Mouse (Mus musculus) mouse embryonic stem cell (cell line): ENCODE results near the gene Selenow.

ENCODE experiments used
- in situ Hi-C, 2 experiments: fragments of 300-500 bp; cut with MboI; formaldehyde crosslinking; loops; 1 replicate in 1 of 2; 3 replicates in 1 of 2; pipeline ENCODE4 v1.14.3; 2019 to 2020; ENCODE audit warnings: low sequenced_read_pairs in 2 of 2, low pct_unique_long_range_greater_than_20kb in 1 of 2, mixed read lengths in 1 of 2; ENCODE audit not compliant: unreplicated experiment in 1 of 2

Gene Selenow

DNA sequence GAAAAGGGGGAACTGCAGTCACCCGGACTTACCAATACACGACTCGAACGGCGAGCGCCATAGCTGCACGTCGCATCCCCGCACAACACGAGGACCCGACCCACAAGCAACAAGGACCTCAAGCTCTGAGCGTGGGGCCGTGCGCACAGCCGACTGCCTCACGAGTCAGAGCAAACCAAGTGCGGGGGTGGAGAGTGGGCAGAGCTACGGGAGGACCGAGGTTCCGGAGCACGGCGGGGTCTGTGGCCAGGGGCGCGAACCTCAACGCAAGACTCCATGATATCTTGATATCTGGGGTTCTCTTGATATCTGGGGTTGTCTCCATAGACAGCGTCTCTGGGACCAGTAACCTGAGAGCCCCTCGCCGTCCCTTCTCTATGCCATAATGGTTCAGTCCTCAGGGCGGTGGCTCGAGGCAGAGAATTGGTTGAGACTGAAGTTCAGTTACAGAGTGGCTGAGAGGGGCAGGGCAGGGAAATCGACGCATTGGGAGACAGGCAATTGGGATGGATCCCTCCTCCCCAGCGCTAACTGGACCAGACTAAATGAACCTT, at the start of gene Selenow:
TSS of gene Selenow (minus strand) at position 183 of the 554 bp plus-strand sequence.
- in situ Hi-C loops: no loop called here

DNA sequence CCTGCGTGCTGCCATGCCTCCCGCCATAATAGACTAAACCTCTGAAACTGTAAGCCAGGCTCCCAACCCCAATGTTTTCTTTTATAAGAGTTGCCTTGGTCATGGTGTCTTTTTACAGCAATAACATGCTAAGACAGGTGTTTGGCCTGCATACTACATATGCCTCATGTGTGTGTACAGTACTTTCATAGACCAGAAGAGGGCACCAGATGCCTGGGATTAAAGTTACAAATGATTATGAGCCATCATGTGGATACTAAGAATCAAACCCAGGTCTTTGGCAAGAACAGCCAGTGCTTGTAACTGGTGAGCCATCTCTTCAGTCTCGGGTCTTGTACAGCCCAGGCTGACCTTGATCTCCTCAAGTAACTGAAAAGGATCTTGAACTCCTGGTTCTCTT, 47.5 kb upstream of the Selenow start:
- in situ Hi-C loops: no loop called here

DNA sequence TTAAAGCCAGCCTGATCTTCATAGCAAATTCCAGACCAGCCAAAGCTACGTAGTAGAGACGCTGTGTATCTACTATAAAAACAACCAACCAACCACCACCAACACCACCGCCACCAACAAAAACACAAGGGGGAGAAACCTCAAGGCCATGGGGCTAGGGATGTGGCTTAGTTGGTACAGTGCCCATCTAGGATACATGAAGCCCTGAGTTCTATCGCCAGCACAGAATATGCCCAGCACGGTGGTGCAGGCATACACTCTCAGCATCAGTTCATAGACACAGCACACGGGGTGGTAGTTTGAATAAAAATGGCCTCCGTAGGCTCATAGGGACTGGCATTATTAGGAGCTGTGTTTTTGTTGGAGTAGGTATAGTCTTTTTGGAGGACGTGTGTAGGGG, 46.1 kb upstream of the Selenow start:
- in situ Hi-C loops: no loop called here

DNA sequence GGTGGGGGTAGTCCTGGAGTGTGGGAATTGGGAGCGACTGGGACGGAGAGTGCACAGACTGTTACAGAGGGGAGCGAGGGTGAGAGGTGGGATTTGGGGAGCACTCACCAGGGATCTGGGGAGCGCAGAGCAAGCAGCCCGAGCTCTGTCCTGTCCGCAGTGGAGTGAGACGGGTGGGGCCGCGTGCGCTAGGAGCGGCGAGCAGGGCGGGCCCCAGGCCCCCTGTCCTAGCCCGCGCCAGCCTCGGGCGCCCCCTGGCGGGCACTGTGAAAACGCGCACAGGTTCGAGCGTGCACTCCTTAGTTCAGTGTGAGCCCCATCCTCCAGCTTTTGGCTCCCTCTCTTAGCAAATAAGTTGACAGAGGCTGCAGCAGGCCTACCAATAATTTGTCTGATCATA, 45.1 kb upstream of the Selenow start, which contains the start of gene Ehd2:
TSS of gene Ehd2 (minus strand) at position 256 of the 400 bp plus-strand sequence.
- in situ Hi-C loops: no loop called here

DNA sequence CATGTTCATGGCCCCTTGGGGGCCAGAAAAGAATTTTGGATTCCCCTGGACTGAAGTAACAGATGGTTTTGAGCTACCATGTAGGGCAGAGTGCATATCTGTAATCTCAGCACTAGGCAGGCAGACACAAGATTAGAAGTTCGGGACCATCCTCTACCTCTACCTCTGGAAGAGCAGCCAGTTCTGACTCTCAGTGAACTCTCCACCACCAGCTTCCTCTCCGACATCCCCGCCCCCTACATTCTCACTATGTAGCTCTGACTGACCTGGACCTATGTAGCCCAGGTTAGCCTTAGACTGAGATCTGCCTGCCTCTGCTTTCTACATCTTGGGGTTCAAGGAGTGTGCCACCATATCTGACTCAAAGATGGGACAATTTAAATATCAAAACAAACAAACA, 44.3 kb upstream of the Selenow start:
- in situ Hi-C loops: no loop called here

DNA sequence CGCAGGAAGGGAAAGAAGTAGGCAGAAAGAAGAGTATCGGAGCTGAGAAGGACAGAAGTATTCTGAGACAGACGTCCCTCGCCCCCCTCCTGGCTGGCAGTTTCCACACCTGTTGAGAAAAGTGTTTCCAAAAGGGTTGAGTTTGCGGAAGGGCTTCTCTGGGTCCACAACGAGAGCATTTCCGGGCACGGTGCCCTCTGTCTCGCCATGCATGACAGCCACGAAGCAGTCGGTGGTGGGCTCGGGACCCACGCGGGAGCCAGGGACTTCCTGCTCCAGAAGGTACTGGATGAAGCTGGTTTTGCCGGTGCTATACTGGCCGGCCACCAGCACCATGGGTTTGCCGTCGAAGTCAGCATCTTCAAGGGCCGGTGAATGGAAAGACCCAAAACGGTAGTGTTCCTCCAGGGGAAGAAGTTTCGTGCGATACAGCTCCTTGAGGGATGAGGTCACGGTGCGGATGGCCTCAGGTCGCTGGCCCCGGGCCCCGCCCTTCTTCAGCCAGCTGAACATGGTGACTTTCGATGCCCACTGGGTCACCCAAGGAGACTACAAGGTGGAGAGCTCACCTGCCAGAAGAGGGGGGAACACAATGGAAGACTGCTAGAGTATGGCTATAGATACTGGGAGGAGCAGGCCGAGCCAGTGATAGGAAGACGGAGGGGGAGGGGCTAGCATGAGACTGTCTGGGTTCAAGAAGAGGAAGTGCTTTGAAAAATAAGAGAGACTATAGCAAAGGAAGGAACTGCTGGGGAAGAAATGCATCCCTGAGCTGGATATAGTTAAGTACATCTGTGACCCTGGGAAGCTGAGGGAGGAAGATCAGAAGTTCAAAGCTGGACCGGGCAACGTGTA, 41.8 kb upstream of the Selenow start:
- in situ Hi-C loops: no loop called here

DNA sequence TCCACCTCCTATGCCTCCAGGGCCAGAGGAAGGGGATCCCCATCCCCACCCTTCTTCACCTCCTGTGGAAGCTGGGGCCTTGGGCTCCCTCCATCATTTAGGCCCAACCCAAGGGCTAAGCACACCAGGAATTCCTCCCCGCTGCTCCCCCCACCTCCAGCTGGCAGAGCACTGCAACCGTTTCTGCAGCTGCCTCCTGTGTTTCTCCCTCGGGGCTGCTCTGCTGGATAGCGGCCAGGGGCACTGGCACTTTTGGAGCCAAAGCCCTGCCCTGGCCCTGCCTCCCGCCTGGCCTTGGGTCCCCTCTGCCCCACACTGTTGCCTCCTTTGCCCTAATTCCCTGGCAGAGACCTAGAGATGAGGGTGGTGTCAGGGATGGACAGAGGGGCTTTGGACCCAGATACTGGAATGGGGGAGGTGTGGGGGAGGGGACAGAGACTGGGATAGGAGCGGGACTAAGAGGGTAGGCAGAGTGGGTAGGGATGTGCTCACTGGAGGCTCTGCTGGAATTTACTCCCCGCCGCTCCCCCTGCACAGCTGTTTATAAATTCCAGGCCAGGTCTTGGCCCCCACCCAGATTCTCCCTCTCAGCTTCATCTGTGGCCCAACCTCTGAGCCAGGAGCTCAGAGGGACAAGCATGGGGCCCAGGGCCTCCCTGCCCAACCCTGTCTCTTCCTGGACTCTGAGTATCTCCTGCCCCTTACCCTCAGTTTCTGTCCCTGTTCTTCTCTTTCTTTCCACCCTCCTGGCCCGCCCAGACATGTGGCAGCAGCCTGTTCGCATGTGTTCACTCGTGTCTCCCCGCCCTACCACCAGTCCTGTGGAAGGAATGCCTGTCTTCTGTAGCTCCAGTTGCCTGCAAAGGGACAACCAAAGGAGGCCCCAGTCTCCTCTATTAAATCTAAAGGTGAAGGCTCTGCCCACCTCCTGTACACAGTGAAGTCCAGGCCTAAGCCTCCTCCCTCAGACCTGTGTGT, 40.4 kb upstream of the Selenow start:
- in situ Hi-C loops: no loop called here

DNA sequence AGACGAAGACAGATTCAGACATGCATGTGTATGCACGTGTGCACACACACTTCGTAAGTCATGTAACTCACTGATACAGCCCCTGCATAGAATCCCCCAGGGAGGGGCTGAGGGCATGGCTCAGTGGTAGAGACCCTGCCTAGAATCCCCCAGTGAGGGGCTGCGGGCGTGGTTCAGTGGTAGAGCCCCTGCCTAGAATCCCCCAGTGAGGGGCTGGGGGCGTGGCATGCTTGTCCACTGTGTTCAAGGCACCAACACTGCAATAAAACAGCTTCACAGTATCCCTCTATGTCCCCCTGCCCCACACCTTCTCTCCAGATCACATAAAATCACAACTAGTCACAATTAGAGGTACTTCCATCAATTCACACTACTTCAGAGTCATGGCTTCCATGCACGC, 39.6 kb upstream of the Selenow start:
- in situ Hi-C loops: no loop called here

DNA sequence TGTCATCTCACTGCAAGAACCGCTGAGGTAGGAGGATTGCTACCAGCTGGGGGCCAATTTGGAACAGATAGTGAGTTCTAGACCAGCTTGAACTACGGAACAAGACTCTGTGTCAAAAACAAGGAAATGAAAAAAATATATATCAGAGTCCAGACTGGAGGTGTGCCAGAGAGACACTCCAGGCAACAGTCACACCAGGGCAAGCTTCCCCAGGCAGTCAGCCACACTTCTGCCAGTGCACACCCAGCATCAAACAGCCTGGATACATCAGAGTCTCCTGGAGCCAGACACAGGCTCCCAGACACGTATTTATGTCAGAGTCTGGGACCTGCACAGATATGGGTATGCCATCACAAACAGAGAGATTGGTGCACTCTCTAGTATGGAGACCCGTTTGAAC, 39.0 kb upstream of the Selenow start:
- in situ Hi-C loops: no loop called here

DNA sequence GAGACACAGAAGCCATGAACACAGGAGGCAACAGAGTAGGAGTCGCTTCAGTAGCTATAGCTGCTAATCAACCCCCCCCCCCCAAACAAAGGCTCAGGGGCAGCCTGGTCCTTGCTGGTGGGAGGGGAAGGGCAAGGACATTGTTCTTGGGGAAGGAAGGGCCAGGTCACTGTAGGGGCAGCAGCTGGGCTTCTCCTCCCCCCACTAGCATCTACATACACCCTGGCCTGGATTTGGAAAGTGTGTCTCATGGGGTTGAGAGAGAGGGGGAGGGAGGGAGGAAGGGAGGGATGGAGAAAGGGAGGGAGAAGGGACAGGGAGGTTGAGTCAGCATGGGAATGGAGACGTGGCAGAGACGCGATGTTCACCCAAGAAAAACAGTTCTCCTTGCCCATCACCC, 38.5 kb upstream of the Selenow start:
- in situ Hi-C loops: no loop called here

DNA sequence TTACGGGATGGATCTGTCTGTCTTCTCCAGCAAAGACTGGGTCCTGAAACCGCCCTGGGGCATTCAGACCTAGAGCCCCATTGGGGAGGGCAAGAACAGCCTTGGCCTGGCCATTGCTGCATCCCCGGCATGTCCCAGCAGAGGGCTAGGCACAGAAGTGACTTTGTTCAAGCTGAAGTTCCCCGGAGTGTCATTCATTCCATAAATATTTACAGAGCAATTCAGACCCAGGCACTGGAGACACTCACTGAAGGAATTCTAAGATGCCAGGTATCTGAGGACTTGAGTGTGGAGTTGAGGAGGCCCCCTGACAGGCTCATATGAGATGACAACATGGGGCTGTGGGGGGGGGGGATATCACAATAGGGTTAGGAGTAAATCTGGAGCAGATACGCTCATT, 33.9 kb upstream of the Selenow start:
- in situ Hi-C loops: no loop called here

DNA sequence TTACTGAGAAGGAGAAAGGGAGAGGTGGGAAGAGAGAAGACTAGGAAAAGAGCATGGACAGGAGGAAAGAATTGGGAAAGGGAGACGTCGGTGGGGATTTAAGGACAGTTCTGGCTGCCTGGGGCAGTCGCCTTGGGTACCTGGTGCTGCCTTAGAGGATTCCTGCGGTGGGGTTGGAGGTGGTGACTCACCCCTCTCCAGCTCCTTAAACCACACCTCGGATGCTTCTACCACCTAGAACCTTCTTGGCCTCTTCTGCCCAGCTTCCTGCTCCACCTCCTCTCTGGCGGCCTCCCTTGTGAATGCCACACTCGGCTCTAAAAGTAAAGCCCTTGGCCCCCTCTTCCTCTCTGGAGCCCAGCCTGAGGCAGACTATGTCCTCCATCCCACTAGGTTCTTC, 33.3 kb upstream of the Selenow start:
- in situ Hi-C loops: no loop called here

DNA sequence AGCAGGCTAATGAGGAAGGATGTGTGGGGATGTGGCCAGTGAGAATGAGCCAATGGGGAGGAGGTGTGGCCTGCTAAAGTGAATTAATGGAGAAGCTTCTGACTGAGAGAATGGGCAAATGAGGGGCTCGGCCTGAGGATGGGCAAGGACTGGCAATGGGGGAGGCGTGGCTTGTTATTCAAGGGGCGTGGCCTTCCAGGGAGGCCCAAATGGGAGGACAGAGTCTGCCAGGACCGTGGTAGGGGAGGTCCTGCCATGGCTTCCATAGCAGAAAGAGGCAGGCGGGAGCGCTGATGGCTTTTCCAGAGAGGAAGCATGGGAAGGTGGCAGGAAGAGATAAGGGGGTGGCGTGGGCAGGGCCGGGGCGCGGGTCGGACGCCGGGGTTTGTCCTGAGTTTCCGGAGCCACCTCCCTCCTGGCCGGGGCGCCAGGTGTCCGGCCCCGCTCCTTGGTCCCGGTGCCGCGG, 32.8 kb upstream of the Selenow start:
- in situ Hi-C loops: no loop called here

DNA sequence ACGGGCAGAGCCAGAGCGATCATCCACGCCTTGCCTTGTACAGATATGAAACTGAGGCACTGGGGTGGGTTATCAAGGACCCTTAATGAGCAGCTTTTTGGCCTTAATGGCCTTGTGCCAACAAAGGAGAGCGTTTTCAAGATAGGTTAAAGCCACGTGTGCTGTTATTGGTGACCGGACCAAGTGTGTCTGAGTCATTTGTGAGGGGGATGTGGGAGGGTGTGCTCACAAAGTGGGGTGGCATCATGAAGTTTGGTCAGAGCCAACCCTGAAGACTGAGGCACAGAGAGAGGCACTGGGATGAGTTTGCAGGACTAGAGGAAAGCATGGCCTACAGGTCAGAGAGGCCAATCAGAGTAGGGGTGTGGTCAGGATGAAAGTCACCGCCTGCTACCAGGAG, 32.2 kb upstream of the Selenow start:
- in situ Hi-C loops: no loop called here

DNA sequence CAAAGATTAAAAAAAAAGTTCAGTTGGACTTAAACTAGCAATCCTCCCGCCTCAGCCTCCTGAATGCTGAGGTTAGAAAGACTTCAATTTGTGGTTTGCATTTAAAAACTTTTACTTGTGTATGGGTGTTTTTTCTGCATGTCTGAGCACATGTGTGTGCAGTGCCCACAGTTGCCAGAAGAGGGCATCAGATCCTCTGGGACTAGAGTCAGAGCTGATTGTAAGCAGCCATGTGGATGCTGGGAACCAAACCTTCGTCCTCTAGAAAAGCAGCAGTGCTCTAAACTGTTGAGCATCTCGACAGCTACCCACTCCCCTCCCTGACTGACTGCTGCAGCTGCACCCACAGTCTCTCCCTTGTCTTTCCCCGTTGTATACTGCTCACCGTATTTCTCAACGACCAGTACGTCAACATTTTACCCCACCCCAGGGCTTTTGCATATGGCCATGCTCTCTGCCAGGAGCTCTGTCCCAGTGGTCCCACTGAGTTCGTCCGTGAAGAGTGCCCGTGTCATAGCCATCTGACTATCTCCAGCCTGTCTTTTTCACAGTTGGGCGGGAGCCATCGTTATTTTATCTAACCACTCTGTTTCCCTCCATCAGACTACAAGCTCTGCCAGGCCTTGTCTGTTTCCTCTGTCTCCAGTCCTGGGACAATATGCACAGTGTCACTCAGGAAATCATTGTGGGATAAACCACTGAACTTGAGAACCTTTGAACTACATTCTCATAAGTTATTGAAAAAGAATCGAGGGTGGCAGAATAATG, 31.3 kb upstream of the Selenow start:
- in situ Hi-C loops: no loop called here

DNA sequence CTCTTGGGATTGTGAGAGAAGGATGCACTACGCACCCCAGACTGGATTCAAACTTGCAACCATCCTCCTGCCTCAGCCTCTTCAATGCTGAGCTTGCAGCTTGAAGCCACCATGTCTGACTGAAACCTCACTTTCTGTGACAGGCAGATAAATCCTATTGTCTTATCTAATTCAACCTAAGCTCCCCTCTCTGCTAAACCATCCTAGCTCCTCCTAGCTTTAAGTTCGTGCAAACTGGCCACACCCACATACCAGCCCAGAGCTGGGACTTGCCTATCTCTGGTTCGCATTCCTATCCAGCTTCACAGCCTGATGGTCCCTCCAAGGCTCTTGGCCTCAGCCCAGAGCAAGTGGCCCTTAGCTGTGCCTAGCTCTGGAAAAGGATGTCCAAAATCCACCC, 30.2 kb upstream of the Selenow start:
- in situ Hi-C loops: no loop called here

DNA sequence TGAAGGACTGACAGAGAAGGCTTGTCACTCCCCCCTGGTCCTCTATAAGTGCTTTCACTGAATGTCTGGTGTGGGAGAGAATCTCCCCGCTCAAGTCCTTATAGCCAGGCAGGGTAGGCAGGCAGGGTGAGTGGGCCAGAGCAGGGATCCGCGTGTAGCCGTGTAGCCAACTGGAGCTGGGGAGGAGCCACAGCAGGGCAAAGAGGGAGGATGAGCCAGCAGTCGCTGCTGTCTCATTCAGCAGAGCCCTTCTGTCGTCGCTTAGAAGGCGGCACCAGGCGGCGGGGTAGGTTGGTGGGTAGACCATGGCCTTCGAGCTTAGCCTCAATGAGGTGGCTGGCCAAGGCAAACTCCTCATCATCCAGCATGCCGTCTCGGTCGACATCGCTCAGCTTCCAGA, 27.8 kb upstream of the Selenow start:
- in situ Hi-C loops: no loop called here

DNA sequence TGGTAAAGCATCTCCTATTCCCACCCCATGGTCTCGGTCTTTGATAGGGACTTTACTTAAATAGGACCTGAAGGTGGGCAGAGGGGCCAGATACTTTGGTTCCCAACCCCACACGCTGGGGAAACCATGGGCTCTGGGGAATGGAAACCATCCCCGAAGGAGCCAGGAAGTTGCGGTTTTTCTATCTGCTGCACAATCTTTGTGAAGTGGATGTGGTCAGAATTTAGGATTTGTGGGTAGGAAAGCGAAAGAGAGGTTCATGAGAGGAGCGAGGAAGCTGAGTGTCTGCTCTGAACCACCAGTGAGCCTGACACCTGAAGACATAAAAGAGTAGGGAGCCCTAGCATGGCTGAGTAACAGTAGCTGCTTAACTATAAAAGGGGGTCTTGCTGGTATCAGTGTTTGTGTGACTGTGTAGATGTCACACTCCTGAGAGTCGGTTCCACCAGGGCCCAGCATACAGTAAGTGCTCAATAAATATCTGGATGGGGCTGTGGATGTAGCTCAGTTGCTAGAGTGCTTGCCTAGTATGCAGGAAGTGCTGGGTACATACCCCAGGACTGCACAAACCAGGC, 27.1 kb upstream of the Selenow start:
- in situ Hi-C loops: no loop called here
